Mouse (Mus musculus) embryonic fibroblast, embryonic 13.5 days (primary cell): ENCODE results near the gene Tcf7l1. TPM values are rescaled to one million over a fixed set of nuclear protein-coding genes. Genes with fewer than 3 reads are reported as not detected.

ENCODE experiments used
- H3K27ac ChIP-seq: 2 replicates; pipeline ENCODE4 v1.5.1; 2012; ENCODE audit warnings: low read length, control low read depth, inconsistent platforms; ENCODE audit not compliant: insufficient read depth
- H3K4me1 ChIP-seq: 2 replicates; pipeline ENCODE4 v1.6.1; 2011; ENCODE audit warnings: low read length; ENCODE audit not compliant: control insufficient read depth, insufficient read depth
- H3K4me3 ChIP-seq: 2 replicates; pipeline ENCODE4 v1.5.1; 2011; ENCODE audit warnings: mild to moderate bottlenecking, control low read depth, low read length; ENCODE audit not compliant: insufficient read depth
- CTCF ChIP-seq: IDR thresholded peaks from 2 replicates; pipeline ENCODE4 v1.5.1; 2011; ENCODE audit warnings: mild to moderate bottlenecking, control low read depth, low read length, moderate library complexity, borderline replicate concordance; ENCODE audit not compliant: insufficient read depth
- POLR2A ChIP-seq: IDR thresholded peaks from 2 replicates; pipeline ENCODE4 v1.6.1; 2011; ENCODE audit warnings: low read depth, mild to moderate bottlenecking, control low read depth, low read length, moderate library complexity
- polyA plus RNA-seq: library from polyadenylated mRNA; stranded (reverse); fragments of >200 nt; gene quantifications from 2 replicates; pipeline ENCODE4 v1.2.4, GENCODE M21; 2011; ENCODE audit warnings: low read depth; ENCODE audit not compliant: missing spikeins, insufficient read length

Tcf7l1 gene
- polyA plus RNA-seq, 1 experiment = 54.0 TPM

- Histone ChIP-seq H3K4me1 (peaks cover 12% of the 10 kb centered on the region), H3K27ac (no peak overlapping the region), H3K4me3 (no peak overlapping the region)
- TF ChIP-seq CTCF (no peak), POLR2A (no peak)
Measured at GRCm38 (mm10) chr6:72690595-72690994, 98.5 kb downstream of the Tcf7l1 start.

- Histone ChIP-seq H3K4me3 (no peak overlapping the region), H3K27ac (no peak overlapping the region), H3K4me1 (peaks cover 13% of the 10 kb centered on the region)
- no peak for TF ChIP-seq CTCF
- no peak for TF ChIP-seq POLR2A
Measured at GRCm38 (mm10) chr6:72690001-72690400, 99.1 kb downstream of the Tcf7l1 start.

GRCm38 (mm10) chr6:72689046-72689445 lies 100.0 kb downstream of the Tcf7l1 start:
- TF ChIP-seq CTCF (no peak), POLR2A (no peak)
- Histone ChIP-seq H3K4me1 (peaks cover 9% of the 10 kb centered on the region), H3K4me3 (no peak overlapping the region), H3K27ac (no peak overlapping the region)

GRCm38 (mm10) chr6:72685165-72685564 lies 103.9 kb downstream of the Tcf7l1 start:
- TF ChIP-seq CTCF (no peak), POLR2A (no peak)
- Histone ChIP-seq H3K27ac (peak overlapping the region; percentile 4; the same call in 1 of the 2 replicates), H3K4me3 (no peak overlapping the region), H3K4me1 (peaks cover 3% of the 10 kb centered on the region)

GRCm38 (mm10) chr6:72684260-72684805 lies 104.7 kb downstream of the Tcf7l1 start:
- Histone ChIP-seq H3K4me1 (peaks cover 3% of the 10 kb centered on the region), H3K27ac (no peak overlapping the region), H3K4me3 (no peak overlapping the region)
- no peak for TF ChIP-seq POLR2A
- no peak for TF ChIP-seq CTCF

DNA sequence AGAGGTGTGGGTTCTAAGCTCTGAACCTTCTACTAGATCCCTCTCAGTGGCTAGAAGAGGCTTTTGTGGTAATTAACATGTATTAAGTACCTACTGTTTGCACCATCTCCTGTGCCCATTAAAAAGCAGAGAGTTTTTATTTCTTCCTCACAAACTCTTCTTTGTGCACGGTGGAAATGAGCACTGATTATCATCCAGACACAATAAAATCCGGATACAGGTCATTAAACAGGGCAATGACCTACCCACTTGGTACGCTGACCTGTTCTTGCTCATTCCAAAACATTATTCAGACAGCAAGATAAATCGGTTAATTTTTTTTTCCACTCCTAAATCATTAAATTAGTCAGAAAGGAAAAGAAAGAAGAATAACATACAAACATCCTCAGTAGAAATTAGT lies 106.8 kb downstream of the Tcf7l1 start:
- Histone ChIP-seq H3K27ac (no peak overlapping the region), H3K4me3 (no peak overlapping the region), H3K4me1 (peaks cover 16% of the 10 kb centered on the region)
- TF ChIP-seq CTCF (no peak), POLR2A (no peak)

- no peak for TF ChIP-seq CTCF
- TF ChIP-seq POLR2A = no peak
- H3K4me1 ChIP-seq = peaks cover 16% of the 10 kb centered on the region
- no peak overlapping the region for H3K4me3 ChIP-seq
- no peak overlapping the region for H3K27ac ChIP-seq
Measured at GRCm38 (mm10) chr6:72680936-72681335, 108.1 kb downstream of the Tcf7l1 start.

- Histone ChIP-seq H3K4me1 (peaks cover 13% of the 10 kb centered on the region), H3K4me3 (no peak overlapping the region), H3K27ac (no peak overlapping the region)
- TF ChIP-seq CTCF = no peak
- no peak for TF ChIP-seq POLR2A
Measured at GRCm38 (mm10) chr6:72678631-72679030, 110.4 kb downstream of the Tcf7l1 start.

GRCm38 (mm10) chr6:72677510-72678220 lies 111.4 kb downstream of the Tcf7l1 start:
- Histone ChIP-seq H3K4me1 (peaks cover 13% of the 10 kb centered on the region), H3K27ac (peak overlapping the region; percentile 49), H3K4me3 (no peak overlapping the region)
- TF ChIP-seq CTCF = no peak
- TF ChIP-seq POLR2A = 0 out of 2 replicates have a peak, but pooled peaks have one; percentile 38

GRCm38 (mm10) chr6:72677079-72677478 lies 112.0 kb downstream of the Tcf7l1 start:
- H3K4me1 ChIP-seq = peaks cover 13% of the 10 kb centered on the region
- H3K27ac ChIP-seq = peak overlapping the region; percentile 49
- H3K4me3 ChIP-seq = no peak overlapping the region
- TF ChIP-seq POLR2A (no peak), CTCF (no peak)

GRCm38 (mm10) chr6:72676376-72676775 lies 112.7 kb downstream of the Tcf7l1 start:
- Histone ChIP-seq H3K4me1 (peaks cover 13% of the 10 kb centered on the region), H3K27ac (no peak overlapping the region), H3K4me3 (no peak overlapping the region)
- TF ChIP-seq POLR2A = no peak
- no peak for TF ChIP-seq CTCF
